11 mouse cellular contexts compared by ENCODE assay signal in genomic region chr5:122291149-122291548, GRCm38 (mm10). TPM values are rescaled to one million over a fixed set of nuclear protein-coding genes. Genes with fewer than 3 reads are reported as not detected.
A peak's percentile ranks its signal among the peaks of the same experiment; 100 is the strongest.
DNase-seq lines count a peak whose midpoint lies in the region; ATAC-seq and TF ChIP-seq lines count a peak whose summit lies in the region.
"Had no signal": no experiment of that assay in that cellular context is flagged by ENCODE, and none has a peak within 500 bp of the region (broad histone marks: within the 10 kb centered on the region; RNA-seq: fewer than 3 reads in every experiment).

No protein-coding gene starts in this region.

- no peaks in the 10 kb centered on the region for H3K36me3 ChIP-seq in kidney, postnatal 0 days (ENCODE audit: insufficient read depth, low read length)
- peaks cover 9% of the 10 kb centered on the region; the same call in 1 of the 2 replicates for H3K36me3 ChIP-seq in kidney, embryonic 14.5 days (ENCODE audit: control insufficient read depth, insufficient read depth, low read length)
- H3K36me3 ChIP-seq in midbrain, embryonic 10.5 days, result peaks cover 38% of the 10 kb centered on the region

- no peak overlapping the region for H3K4me2 ChIP-seq in kidney, postnatal 0 days (ENCODE audit: low read length)
- H3K4me2 ChIP-seq in kidney, embryonic 14.5 days (replicated peaks; ENCODE audit: low read depth, low read length), result no peak overlapping the region

- no peak overlapping the region for H3K9ac ChIP-seq in kidney, postnatal 0 days (ENCODE audit: low read depth, low read length)
- no peak overlapping the region for H3K9ac ChIP-seq in kidney, embryonic 14.5 days (ENCODE audit: low read depth, low read length)

- 76% methylated on average over 6 of the region's 6 CpGs for WGBS in kidney, postnatal 0 days
- 70% methylated on average over 6 of the region's 6 CpGs for WGBS in kidney, embryonic 14.5 days
- 65% methylated on average over 6 of the region's 6 CpGs for WGBS in midbrain, embryonic 10.5 days

- 0 out of 2 replicates have a peak overlapping the region, but pooled peaks have one; percentile 54 for H3K27ac ChIP-seq in kidney, postnatal 0 days
- no peak overlapping the region for H3K27ac ChIP-seq in kidney, embryonic 14.5 days (ENCODE audit: low read depth, low read length)
- H3K27ac ChIP-seq in midbrain, embryonic 10.5 days (replicated peaks), result no peak overlapping the region
- H3K27ac ChIP-seq: forebrain, embryonic 10.5 days; heart, embryonic 10.5 days had no signal

- no peak for ATAC-seq in kidney, postnatal 0 days (replicated peaks; ENCODE audit: low FRiP score, low read depth)
- no peak for ATAC-seq in kidney, embryonic 14.5 days (ENCODE audit: low FRiP score, low TSS enrichment)
- ATAC-seq in activated CD4-positive, CD25-positive, alpha-beta regulatory T cell, adult 4 months, result peak; percentile 32
- peak; percentile 40 for ATAC-seq in inflammation-experienced regulatory T-cells, adult 6 months

- H3K4me3 ChIP-seq in kidney, postnatal 0 days (replicated peaks; ENCODE audit: low read depth, low read length), result no peak overlapping the region
- no peak overlapping the region for H3K4me3 ChIP-seq in kidney, embryonic 14.5 days (ENCODE audit: low read length)
- no peak overlapping the region for H3K4me3 ChIP-seq in midbrain, embryonic 10.5 days
- H3K4me3 ChIP-seq: forebrain, embryonic 10.5 days; heart, embryonic 10.5 days had no signal

- no peak for DNase-seq in kidney, postnatal 0 days (ENCODE audit: low spot score)
- DNase-seq in naive thymus-derived CD4-positive, alpha-beta T cell, adult 2 months (ENCODE audit: low read depth), result peak; percentile 62
- DNase-seq in midbrain, embryonic 10.5 days (ENCODE audit: low spot score), result no peak
- no peak for DNase-seq in right cerebral cortex, adult 18-20 months
- DNase-seq: left cerebral cortex, postnatal 4 days; right cerebral cortex, postnatal 14 days had no signal

- H3K9me3 ChIP-seq in kidney, postnatal 0 days (replicated peaks; ENCODE audit: low read length), result no peaks in the 10 kb centered on the region
- no peaks in the 10 kb centered on the region for H3K9me3 ChIP-seq in kidney, embryonic 14.5 days (ENCODE audit: control insufficient read depth, low read length)
- peaks cover 3% of the 10 kb centered on the region; the same call in 1 of the 2 replicates for H3K9me3 ChIP-seq in midbrain, embryonic 10.5 days (replicated peaks)
- H3K9me3 ChIP-seq: heart, embryonic 10.5 days had no signal

- TF ChIP-seq CTCF in kidney, postnatal 0 days (IDR thresholded peaks at IDR 0.05; ENCODE audit: low read depth), result no peak

- no peaks in the 10 kb centered on the region; the same call in 1 of the 2 replicates for H3K4me1 ChIP-seq in kidney, postnatal 0 days (replicated peaks; ENCODE audit: insufficient read depth, low read length)
- H3K4me1 ChIP-seq in kidney, embryonic 14.5 days (ENCODE audit: control insufficient read depth, insufficient read depth, low read length), result 0 out of 2 replicates have a peak, but pooled peaks cover 1% of the 10 kb centered on the region
- H3K4me1 ChIP-seq in midbrain, embryonic 10.5 days, result peaks cover 53% of the 10 kb centered on the region

- H3K27me3 ChIP-seq in kidney, postnatal 0 days (ENCODE audit: insufficient read depth, low read length), result no peaks in the 10 kb centered on the region
- no peaks in the 10 kb centered on the region for H3K27me3 ChIP-seq in kidney, embryonic 14.5 days (ENCODE audit: control insufficient read depth, insufficient read depth, low read length)
- no peaks in the 10 kb centered on the region for H3K27me3 ChIP-seq in midbrain, embryonic 10.5 days (ENCODE audit: low read depth, poor library complexity, severe bottlenecking)

RNA-seq across cellular contexts. Expression of gene Pptc7, which starts 7.0 kb away (rescaled TPM):
- 10.4 and 12.1 TPM in 2 replicates for polyA plus RNA-seq in kidney, postnatal 0 days (2015; fragmentation: Nextera tagmentation; extraction: Ambion mirVana)
- polyA plus RNA-seq in kidney, embryonic 14.5 days (2014; fragmentation: Nextera tagmentation; extraction: Ambion mirVana), result 7.9 and 10.9 TPM in 2 replicates
- polyA plus RNA-seq in activated CD4-positive, CD25-positive, alpha-beta regulatory T cell, adult 4 months (2017; shearing (Covaris generic)), result 10 to 100 TPM; 13.5 to 14.8 TPM
- 10 to 100 TPM in 2 of 3 experiments, 1 to 10 TPM in 1; 9.6 to 21.6 (median 20.9) TPM for polyA plus RNA-seq in inflammation-experienced regulatory T-cells, adult 6 months (2017; shearing (Covaris generic))
- polyA plus RNA-seq in midbrain, embryonic 10.5 days (2016; fragmentation: Nextera tagmentation; extraction: Ambion mirVana), result 7.3 and 7.7 TPM in 2 replicates

RNA-seq across cellular contexts. Expression of gene Tctn1, which starts 26.9 kb away (rescaled TPM):
- polyA plus RNA-seq in kidney, postnatal 0 days (2015; fragmentation: Nextera tagmentation; extraction: Ambion mirVana), result 5.2 and 6.6 TPM in 2 replicates
- 6.5 and 9.8 TPM in 2 replicates for polyA plus RNA-seq in kidney, embryonic 14.5 days (2014; fragmentation: Nextera tagmentation; extraction: Ambion mirVana)
- polyA plus RNA-seq in activated CD4-positive, CD25-positive, alpha-beta regulatory T cell, adult 4 months (2017; shearing (Covaris generic)), result under 1 TPM; 0.75 to 0.96 TPM
- 1 to 10 TPM in 1 of 3 experiments, under 1 TPM in 2; 0.68 to 1.7 (median 0.90) TPM for polyA plus RNA-seq in inflammation-experienced regulatory T-cells, adult 6 months (2017; shearing (Covaris generic))
- 5.9 and 6.4 TPM in 2 replicates for polyA plus RNA-seq in midbrain, embryonic 10.5 days (2016; fragmentation: Nextera tagmentation; extraction: Ambion mirVana)

Comparison
In these comparisons a context has a peak if more than half of its experiments do, and no peak if none do; other contexts are left out.
1. ATAC-seq: peak in activated CD4-positive, CD25-positive, alpha-beta regulatory T cell, adult 4 months (single experiment) and inflammation-experienced regulatory T-cells, adult 6 months (single experiment); none in kidney, postnatal 0 days (single experiment) and kidney, embryonic 14.5 days (single experiment).